14 mouse cellular contexts compared by ENCODE assay signal in genomic region chr17:14221893-14222615, GRCm38 (mm10). TPM values are rescaled to one million over a fixed set of nuclear protein-coding genes. Genes with fewer than 3 reads are reported as not detected.
A peak's percentile ranks its signal among the peaks of the same experiment; 100 is the strongest.
DNase-seq lines count a peak whose midpoint lies in the region; ATAC-seq and TF ChIP-seq lines count a peak whose summit lies in the region.
"Had no signal": no experiment of that assay in that cellular context is flagged by ENCODE, and none has a peak within 500 bp of the region (broad histone marks: within the 10 kb centered on the region; RNA-seq: fewer than 3 reads in every experiment).

No protein-coding gene starts in this region.

- no peak for DNase-seq in heart, postnatal 0 days (ENCODE audit: low spot score)
- no peak for DNase-seq in heart, adult 11 months
- peak; percentile 21 for DNase-seq in lung, postnatal 10 days
- no peak for DNase-seq in lung, postnatal 14 days
- DNase-seq in Patski (ENCODE audit: low read depth, low spot score), result no peak
- DNase-seq in midbrain, embryonic 14.5 days, result peak; percentile 56
- DNase-seq in spleen, postnatal 10 days (ENCODE audit: low spot score in 2 of 2), result no peak
- no peak for DNase-seq in cerebellum, adult 11 months
- DNase-seq: adrenal gland, postnatal 14 days; cerebellum, postnatal 25 days; kidney, adult 18-20 months had no signal

- no peaks in the 10 kb centered on the region for H3K27me3 ChIP-seq in heart, postnatal 0 days (ENCODE audit: control insufficient read depth, insufficient read depth, low read length)
- peaks cover 2% of the 10 kb centered on the region for H3K27me3 ChIP-seq in Patski
- no peaks in the 10 kb centered on the region for H3K27me3 ChIP-seq in midbrain, embryonic 14.5 days (ENCODE audit: control insufficient read depth, insufficient read depth, low read length)
- H3K27me3 ChIP-seq: forebrain, embryonic 12.5 days had no signal

- WGBS in heart, postnatal 0 days, result 26% methylated on average over 11 of the region's 11 CpGs
- WGBS in midbrain, embryonic 14.5 days, result 20% methylated on average over 11 of the region's 11 CpGs

- no peak for TF ChIP-seq EP300 in heart, postnatal 0 days (IDR thresholded peaks at IDR 0.05; ENCODE audit: low read depth)

- H3K9me3 ChIP-seq in heart, postnatal 0 days (replicated peaks; ENCODE audit: control insufficient read depth, low read length), result no peaks in the 10 kb centered on the region
- H3K9me3 ChIP-seq in midbrain, embryonic 14.5 days (ENCODE audit: control insufficient read depth, low read length), result no peaks in the 10 kb centered on the region
- H3K9me3 ChIP-seq: forebrain, embryonic 12.5 days; limb, embryonic 12.5 days had no signal

- H3K36me3 ChIP-seq in heart, postnatal 0 days (replicated peaks; ENCODE audit: control insufficient read depth, insufficient read depth, low read length), result no peaks in the 10 kb centered on the region
- H3K36me3 ChIP-seq in midbrain, embryonic 14.5 days (ENCODE audit: control insufficient read depth, insufficient read depth, low read length), result no peaks in the 10 kb centered on the region
- H3K36me3 ChIP-seq: forebrain, embryonic 12.5 days; limb, embryonic 12.5 days had no signal

- no peak for ATAC-seq in heart, postnatal 0 days (ENCODE audit: insufficient read depth, low read depth)
- ATAC-seq in Patski, result no peak
- peak; percentile 34; the same call in 1 of the 2 replicates for ATAC-seq in midbrain, embryonic 14.5 days (ENCODE audit: low FRiP score, low TSS enrichment)

- H3K4me1 ChIP-seq in heart, postnatal 0 days (ENCODE audit: control insufficient read depth, insufficient read depth), result no peaks in the 10 kb centered on the region
- no peaks in the 10 kb centered on the region for H3K4me1 ChIP-seq in midbrain, embryonic 14.5 days (ENCODE audit: control insufficient read depth, insufficient read depth, low read length)
- H3K4me1 ChIP-seq: forebrain, embryonic 12.5 days had no signal

- POLR2A ChIA-PET in Patski (lab: Charles Lee), result interaction anchor here (0.5 to 0.8 kb wide), 2 partner anchors 97 to 102 kb away, joined by 4 read pairs; no protein-coding TSS in a partner anchor

- no peak overlapping the region for H3K9ac ChIP-seq in heart, postnatal 0 days (replicated peaks; ENCODE audit: low read depth, low read length)
- H3K9ac ChIP-seq in midbrain, embryonic 14.5 days (replicated peaks; ENCODE audit: low read length), result no peak overlapping the region
- H3K9ac ChIP-seq: forebrain, embryonic 12.5 days; limb, embryonic 12.5 days had no signal

- H3K4me3 ChIP-seq in heart, postnatal 0 days (ENCODE audit: low read depth, low read length), result no peak overlapping the region
- no peak overlapping the region for H3K4me3 ChIP-seq in midbrain, embryonic 14.5 days (replicated peaks; ENCODE audit: low read depth, low read length)
- H3K4me3 ChIP-seq: forebrain, embryonic 12.5 days; limb, embryonic 12.5 days had no signal

- in situ Hi-C loops in Patski (cut with MboI; ENCODE audit: low pct_unique_long_range_greater_than_20kb), result no loop called here

- H3K4me2 ChIP-seq in heart, postnatal 0 days (ENCODE audit: low read depth, low read length), result no peak overlapping the region
- no peak overlapping the region for H3K4me2 ChIP-seq in midbrain, embryonic 14.5 days (ENCODE audit: low read length)
- H3K4me2 ChIP-seq: forebrain, embryonic 12.5 days; limb, embryonic 12.5 days had no signal

- CTCF ChIA-PET in Patski (lab: Charles Lee), result interaction anchor here (1.4 to 7.6 kb wide), 7 partner anchors 11 to 100 kb away, joined by 3 to 44 read pairs (median 6); partner anchors contain the start of gene Dact2

- no peak overlapping the region for H3K27ac ChIP-seq in heart, postnatal 0 days (ENCODE audit: low read depth)
- no peak overlapping the region for H3K27ac ChIP-seq in midbrain, embryonic 14.5 days (replicated peaks; ENCODE audit: low read depth, low read length)
- H3K27ac ChIP-seq: forebrain, embryonic 12.5 days; limb, embryonic 12.5 days had no signal

- TF ChIP-seq CTCF in heart, postnatal 0 days (IDR thresholded peaks at IDR 0.05; ENCODE audit: low read depth), result peak; percentile 16; the same call in 1 of the 2 replicates
- peak; percentile 71 for TF ChIP-seq CTCF in Patski (IDR thresholded peaks at IDR 0.05)

RNA-seq across cellular contexts. Expression of gene Dact2, which starts 17.9 kb away (rescaled TPM):
- total RNA-seq in heart, postnatal 0 days (2014; rRNA removed; ENCODE audit: low replicate concordance), result 2.1 and 2.5 TPM in 2 replicates
- 0.20 and 0.55 TPM in 2 replicates for polyA plus RNA-seq in heart, postnatal 0 days (2015; fragmentation: Nextera tagmentation; extraction: Ambion mirVana)
- 22.1 TPM for polyA plus RNA-seq in Patski (2021)
- polyA plus RNA-seq in midbrain, embryonic 14.5 days (2014; fragmentation: Nextera tagmentation; extraction: Ambion mirVana), result 2.1 and 2.2 TPM in 2 replicates
- total RNA-seq: megakaryocyte, adult 5-6 weeks had no signal

RNA-seq across cellular contexts. Expression of gene Smoc2, which starts 57.3 kb away (rescaled TPM):
- 22.7 and 24.7 TPM in 2 replicates for total RNA-seq in heart, postnatal 0 days (2014; rRNA removed; ENCODE audit: low replicate concordance)
- 22.0 and 28.6 TPM in 2 replicates for polyA plus RNA-seq in heart, postnatal 0 days (2015; fragmentation: Nextera tagmentation; extraction: Ambion mirVana)
- polyA plus RNA-seq in Patski (2021), result 0.08 TPM
- polyA plus RNA-seq in midbrain, embryonic 14.5 days (2014; fragmentation: Nextera tagmentation; extraction: Ambion mirVana), result 0.57 and 0.92 TPM in 2 replicates
- total RNA-seq: megakaryocyte, adult 5-6 weeks had no signal

Comparison
In these comparisons a context has a peak if more than half of its experiments do, and no peak if none do; other contexts are left out.
1. DNase-seq: peak in lung, postnatal 10 days (single experiment) and midbrain, embryonic 14.5 days (single experiment); none in heart, postnatal 0 days (single experiment), heart, adult 11 months (single experiment), lung, postnatal 14 days (single experiment), Patski (single experiment), spleen, postnatal 10 days (0 of 2) and cerebellum, adult 11 months (single experiment).
2. RNA of gene Smoc2, which starts 57.3 kb away (polyA plus RNA-seq): 22.0 to 28.6 TPM in heart, postnatal 0 days; 0.57 to 0.92 TPM in midbrain, embryonic 14.5 days and 0.08 TPM in Patski (single experiment); every median in the first group is over 10 times any median in the second.